Mouse (Mus musculus) cerebellum, adult (tissue): Measurements from ENCODE around the gene Tyms.

Experiments
- ATAC-seq: cut with Nextera tagmentation; 2 replicates; pipeline ENCODE4 v1.9.2; 2017; ENCODE audit warnings: mild to moderate bottlenecking, moderate library complexity, mixed read lengths; ENCODE audit not compliant: insufficient number of reproducible peaks, low FRiP score, low TSS enrichment

Tyms gene

DNA sequence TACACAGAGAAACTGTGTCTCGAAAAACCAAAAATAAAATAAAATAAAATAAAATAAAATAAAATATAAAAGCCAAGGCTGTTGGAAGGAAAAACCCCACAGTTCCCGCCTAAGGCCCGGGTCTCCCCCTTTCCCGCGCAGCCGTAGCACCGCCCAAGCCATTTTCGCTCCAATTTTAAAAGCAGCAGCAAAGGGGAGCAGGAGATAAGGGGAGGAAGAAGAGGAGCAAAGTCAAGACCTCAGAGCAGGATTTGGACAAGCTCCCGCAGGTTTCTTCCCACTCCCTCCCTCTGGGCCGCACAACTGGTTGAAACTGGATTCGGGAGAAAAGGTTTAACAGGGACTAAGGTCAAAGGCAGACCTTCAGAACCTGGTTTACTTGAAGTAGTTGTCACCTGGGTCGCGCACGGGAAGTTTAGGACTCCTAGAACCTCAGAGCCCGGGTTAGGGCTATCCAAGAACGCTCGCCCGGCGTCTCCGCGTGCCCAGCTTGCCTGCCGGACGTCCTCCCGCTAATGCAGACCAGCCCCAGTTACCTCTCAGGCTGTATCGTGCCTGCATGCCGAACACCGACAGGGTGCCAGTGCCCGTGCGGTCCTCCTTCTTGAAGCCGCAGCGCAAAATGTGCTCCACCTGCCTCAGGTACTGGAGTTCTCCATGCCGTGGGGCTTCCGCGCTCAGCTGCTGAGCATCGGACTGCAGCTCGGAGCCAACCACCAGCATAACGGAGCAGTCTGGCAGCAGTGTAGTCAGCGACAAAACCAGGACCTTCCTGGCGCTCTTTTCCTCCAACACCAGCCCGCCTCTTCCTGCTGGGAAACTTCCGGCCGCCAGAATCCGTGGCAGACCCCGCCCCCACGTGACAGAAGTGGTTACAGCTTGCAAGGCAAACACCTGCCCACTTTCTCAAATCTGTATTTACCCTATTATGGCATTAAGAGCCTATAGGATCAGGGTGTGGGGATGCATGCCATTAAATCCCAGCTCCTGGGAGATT lies at the start of gene Tyms:
Gene Tyms, minus strand, starts transcription at position 793 of the 997 bp plus-strand sequence.
- peak; percentile 74 for ATAC-seq

GRCm38 (mm10) chr5:30122481-30122880 lies 49.1 kb upstream of the Tyms start:
- ATAC-seq, result no peak

DNA sequence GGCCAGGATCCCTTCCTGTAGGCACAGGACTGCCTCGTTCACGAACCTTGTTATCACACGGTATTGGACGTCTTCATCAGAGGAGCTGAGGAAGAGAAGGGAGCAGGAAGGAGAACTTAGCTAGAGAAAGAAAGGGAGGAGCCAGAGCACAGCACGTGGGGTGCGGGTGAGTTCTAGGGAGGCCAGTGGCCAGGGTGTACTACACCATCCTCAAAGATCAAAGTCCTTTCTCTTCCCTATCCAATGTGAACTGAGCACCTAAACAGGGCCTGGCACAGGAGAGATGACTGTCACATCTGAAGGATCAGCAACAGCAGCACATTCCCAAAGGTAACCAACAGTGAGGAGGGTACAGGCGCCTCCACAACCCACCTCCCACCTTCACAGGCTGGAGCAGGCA lies 46.7 kb upstream of the Tyms start:
- no peak for ATAC-seq

DNA sequence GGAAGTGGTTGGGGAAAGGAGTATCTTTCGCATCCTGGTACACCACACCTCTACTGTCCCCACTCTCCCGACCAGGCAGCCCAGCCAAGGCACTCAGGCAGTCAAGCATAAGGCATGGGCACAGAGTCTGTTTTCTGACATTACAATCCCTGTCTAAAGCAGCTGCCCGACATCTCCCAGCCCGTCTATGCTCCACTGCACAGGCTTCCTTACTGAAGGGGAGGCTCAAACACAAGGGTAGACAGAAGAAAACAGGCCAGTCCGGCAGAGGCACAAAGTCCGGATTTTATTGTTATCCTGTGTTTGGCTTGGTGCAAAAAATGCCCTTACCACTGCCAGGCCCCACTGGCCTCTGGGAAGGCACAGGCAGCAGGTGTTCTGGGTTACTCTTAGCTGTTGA lies 45.7 kb upstream of the Tyms start:
- ATAC-seq, result no peak

DNA sequence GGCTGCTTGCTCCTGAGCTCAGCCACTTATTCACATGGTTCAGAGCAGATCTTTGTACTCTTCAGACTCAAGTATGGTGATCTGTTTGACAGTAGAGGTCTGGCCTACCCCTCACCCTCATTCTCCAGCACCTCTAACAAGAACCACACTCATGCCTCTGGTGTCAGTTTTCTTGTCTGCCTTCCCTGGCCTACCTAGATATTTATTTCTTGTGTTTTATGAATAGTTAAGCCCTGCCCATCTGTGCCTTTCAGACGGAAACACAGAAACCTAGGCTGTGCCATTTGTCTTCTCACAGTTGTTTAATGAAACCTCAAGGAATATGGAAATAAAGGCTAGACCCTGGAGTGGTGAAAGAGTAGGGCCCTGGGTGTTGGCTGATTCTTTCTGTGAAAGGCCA lies 44.6 kb upstream of the Tyms start:
- no peak for ATAC-seq

DNA sequence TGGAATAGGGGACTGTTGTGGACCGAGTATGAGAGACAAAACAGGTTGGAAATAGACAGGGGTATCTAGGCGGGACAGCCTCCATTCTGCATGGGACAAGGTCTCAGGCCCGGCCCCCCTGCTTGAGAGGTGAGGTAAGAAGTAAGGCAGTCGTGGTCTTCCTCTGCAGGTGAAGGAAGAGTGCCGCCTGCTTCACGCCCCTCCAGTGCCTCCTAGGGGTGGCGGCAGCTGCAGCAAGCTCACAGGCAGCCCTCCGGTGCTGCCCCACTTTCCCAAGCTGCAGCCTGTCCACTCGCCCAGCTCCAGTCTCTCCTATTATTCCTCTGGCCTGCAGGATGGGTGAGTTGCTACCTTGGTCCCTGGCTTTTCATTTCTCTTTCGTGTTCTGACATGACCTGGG lies 42.3 kb upstream of the Tyms start:
- ATAC-seq, result no peak

DNA sequence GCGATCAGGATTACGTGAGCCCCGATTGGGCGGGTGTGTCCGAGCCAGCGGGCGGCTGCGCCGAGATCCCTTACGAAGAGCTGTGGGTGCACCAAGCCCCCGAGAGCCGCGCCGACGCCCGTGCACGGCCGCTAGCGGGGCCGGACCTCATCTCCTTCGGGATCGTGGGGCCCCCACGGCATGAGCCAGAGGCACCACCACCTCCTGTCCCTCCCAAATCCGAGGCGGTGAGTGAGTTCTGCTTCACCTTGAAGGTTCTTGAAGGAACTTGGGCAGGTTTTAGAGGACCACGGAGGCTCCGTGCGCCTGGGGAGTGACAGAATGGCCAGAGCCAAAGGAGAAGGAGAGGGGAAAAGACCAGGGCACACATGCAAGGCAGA lies 41.3 kb upstream of the Tyms start:
- no peak for ATAC-seq

GRCm38 (mm10) chr5:30113881-30114760 lies 40.7 kb upstream of the Tyms start:
- ATAC-seq, result peak; percentile 43; the same call in 1 of the 2 replicates

DNA sequence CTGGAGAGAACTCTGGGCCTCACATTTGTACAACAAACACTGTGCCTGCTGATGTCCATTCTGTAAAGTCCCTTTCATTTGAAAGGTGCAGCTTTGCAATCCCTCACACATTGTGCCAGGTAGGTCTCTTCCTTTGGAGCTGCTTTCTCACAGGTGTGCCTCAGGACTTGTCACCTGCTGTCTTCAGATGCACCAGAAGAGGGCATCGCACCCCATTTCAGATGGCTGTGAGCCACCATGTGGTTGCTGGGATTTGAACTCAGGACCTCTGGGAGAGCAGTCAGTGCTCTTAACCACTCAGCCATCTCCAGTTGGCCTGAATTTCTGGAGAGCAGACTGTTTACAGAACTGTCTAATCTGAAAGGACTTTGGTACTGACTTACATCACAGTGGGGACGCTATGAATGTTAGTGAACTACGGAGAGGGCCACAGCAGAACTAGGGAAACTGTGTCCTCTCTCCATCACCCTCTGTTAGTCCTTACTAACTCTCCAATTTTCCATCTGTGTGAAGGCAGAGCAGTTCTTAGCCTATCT lies 39.2 kb upstream of the Tyms start:
- ATAC-seq, result no peak

DNA sequence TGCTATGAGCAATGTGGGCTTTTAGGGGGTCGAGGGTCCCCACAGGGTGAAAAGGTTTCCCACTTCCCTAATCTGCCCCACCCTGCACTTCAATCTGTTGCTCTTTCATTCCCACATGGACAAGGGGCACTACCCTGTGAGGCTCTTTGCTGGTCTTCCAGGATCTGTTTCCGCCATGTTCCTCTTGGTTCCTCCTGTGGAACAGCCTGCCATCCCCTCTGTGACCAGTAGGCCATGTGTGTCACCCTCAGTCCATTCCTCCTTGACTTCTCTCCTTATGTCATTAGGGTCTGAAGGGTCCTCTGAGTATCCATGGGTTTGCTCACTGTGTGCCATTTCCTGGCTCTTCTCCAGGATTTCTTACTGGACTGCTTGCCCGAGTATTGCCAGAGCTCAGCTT lies 38.4 kb upstream of the Tyms start:
- no peak for ATAC-seq

- no peak for ATAC-seq
Observed at GRCm38 (mm10) chr5:30111126-30111525, 37.7 kb upstream of the Tyms start.

DNA sequence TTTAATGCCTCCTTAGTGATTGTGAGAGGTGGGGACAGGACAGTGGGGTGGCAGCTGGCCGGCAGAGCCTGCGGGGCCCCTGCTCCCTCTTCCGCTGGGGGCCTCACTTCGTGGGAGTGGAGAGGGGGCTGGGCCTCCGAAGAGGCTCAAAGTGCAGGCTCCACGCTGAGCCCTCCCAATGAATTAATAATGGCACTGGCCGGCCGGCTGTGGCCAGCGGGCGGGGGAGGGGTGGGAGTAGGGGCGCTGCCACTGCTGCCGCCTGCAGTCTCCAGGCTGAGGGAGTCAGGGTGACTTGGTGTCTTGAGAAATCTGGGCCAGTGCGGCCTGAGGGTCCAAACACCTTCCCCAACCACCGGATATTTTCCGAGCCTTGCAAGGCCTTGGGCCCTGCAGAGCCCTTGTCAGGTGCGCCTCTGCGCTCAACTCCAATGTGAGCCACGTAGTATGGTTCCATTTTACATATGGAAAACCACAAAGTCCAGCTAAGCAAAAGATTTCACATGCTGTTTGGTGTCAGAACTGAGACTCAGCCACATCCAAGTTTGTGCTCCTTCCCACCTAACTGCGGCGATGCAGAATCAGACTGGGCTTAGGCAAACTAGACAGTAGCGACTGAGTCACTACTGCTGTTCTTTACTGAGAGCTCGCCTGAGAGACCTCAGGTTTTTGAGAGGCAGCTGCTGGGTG lies 37.1 kb upstream of the Tyms start:
- no peak for ATAC-seq

DNA sequence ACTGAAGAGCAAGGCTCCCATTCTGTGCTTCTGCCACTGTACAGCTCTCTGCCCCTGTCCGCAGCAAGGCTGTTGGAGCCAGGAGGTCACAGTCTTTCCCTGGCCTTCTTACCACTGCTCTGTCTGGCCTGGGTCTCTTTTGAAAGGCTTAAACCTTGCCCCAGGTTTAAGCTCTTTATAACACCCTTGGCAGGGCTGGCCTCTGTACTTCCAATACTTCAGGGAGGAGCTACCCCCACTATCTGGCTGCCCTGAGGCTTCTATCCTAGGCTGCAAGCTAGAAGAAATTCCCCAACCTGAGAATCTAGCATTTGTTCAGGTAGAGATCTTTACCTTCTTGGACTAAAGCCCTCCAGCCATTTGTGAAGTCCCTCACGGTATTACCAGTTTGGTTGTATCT lies 36.5 kb upstream of the Tyms start:
- no peak for ATAC-seq

GRCm38 (mm10) chr5:30108233-30108632 lies 34.8 kb upstream of the Tyms start:
- ATAC-seq, result no peak

DNA sequence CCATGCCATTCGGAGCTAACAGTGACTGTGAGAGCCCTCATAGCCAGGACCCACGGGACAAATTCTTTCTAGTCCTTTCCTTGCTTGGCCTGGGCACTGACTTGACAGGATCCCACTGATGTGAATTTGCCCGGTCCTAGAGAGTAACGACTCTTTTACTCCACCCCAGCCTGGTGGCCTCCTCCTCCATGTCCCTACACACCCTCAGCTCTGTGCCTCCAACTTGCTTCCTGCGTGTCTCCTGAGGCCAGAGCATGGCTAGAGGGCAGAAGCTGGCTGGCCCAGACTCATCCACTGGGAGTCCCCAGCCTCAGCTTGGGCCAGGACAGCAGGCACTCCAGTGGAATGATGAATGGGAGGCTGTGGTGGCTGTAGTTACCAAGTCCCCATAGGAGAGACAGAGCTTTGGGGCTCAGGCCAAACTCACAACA lies 34.2 kb upstream of the Tyms start:
- ATAC-seq, result no peak

DNA sequence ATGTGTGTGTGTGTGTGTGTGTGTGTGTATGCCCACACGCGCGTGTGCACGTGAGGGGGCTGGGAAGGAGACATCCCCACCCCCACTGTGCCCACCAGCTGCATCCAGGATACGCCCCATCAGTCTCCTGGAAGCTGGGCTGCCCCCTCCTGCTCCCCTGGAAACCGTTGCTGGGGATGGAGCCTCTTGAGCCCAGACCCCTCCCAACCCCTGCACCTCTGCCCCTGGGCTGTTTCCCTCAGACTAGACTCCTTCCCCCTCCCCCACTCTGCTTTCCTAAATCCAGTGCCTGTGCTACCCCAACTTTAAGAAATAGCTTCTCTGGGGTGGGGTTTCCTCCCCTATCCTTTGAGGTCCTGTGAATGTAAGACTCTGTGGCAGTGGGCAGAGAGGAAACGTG lies 33.8 kb upstream of the Tyms start:
- ATAC-seq, result no peak

DNA sequence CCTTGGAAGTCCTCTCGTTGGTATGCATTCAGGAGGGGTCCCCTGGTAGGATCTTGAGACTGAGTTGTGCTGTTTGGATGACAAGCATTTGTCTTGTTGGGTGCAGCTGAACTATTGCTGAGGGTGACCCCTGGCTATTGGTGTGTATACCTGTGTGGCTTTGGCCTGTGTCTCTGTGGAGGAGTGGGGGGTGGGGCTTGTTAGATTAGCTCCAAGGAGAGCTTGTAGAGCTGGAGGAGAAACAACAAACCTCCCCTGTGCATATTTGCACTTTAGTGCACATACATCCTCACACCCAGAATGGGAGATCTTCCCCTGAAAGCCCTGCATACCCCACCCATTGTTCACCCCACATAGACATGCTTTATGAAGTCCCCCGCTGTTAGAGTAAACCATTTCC lies 33.3 kb upstream of the Tyms start:
- no peak for ATAC-seq

GRCm38 (mm10) chr5:30105668-30106300 lies 32.4 kb upstream of the Tyms start, which contains the start of gene 3110082J24Rik:
3110082J24Rik (minus strand) TSS chr5:30106086.
- no peak for ATAC-seq

GRCm38 (mm10) chr5:30104841-30105667 lies 31.6 kb upstream of the Tyms start, which contains the start of gene Garem2:
Garem2 (plus strand) TSS chr5:30105161.
- no peak for ATAC-seq
